Mouse (Mus musculus) C2C12 (cell line): ENCODE measurements at regions not wholly inside any gene's neighbourhood (a gene's known extent, or its start where the extent isn't known, plus 50 kb on each side); places are given as distances from the start of the nearest gene placed in this dataset.

ENCODE experiments used
- H3K27me3 ChIP-seq: one replicate; pipeline ENCODE4 v1.6.1; 2011; ENCODE audit not compliant: control insufficient read depth, insufficient read depth, insufficient read length
- H3K36me3 ChIP-seq: one replicate; pipeline ENCODE4 v1.6.1; 2011; ENCODE audit not compliant: control insufficient read depth, insufficient read depth
- H3K4me3 ChIP-seq: one replicate; pipeline ENCODE4 v1.5.1; 2011; ENCODE audit warnings: mild to moderate bottlenecking, control low read depth; ENCODE audit not compliant: poor library complexity, insufficient read depth, severe bottlenecking
- H3K79me2 ChIP-seq: one replicate; pipeline ENCODE4 v1.6.1; 2011; ENCODE audit not compliant: control insufficient read depth, insufficient read depth
- H3K79me3 ChIP-seq: one replicate; pipeline ENCODE4 v1.6.1; 2011; ENCODE audit warnings: low read depth, control low read depth
- H3ac ChIP-seq: one replicate; pipeline ENCODE3; 2011; ENCODE audit warnings: low read depth; ENCODE audit not compliant: control insufficient read depth, insufficient read length
- CEBPB ChIP-seq: IDR thresholded peaks from one replicate; pipeline ENCODE4 v1.6.1; 2011; ENCODE audit warnings: low read depth, mild to moderate bottlenecking, control low read depth, moderate library complexity
- CTCF ChIP-seq: IDR thresholded peaks from one replicate; pipeline ENCODE4 v1.5.1; 2011; ENCODE audit not compliant: control insufficient read depth, insufficient read depth, insufficient read length
- FOSL1 ChIP-seq: IDR thresholded peaks from one replicate; pipeline ENCODE4 v1.8.0; 2011; ENCODE audit warnings: mild to moderate bottlenecking, low read length; ENCODE audit not compliant: poor library complexity, insufficient read depth, severe bottlenecking
- MAX ChIP-seq: IDR thresholded peaks from one replicate; pipeline ENCODE4 v1.6.1; 2011; ENCODE audit warnings: mild to moderate bottlenecking, control low read depth
- MYOD1 ChIP-seq: IDR thresholded peaks from one replicate; pipeline ENCODE4 v1.6.1; 2011; ENCODE audit warnings: low read depth; ENCODE audit not compliant: control insufficient read depth, insufficient read length
- MYOG ChIP-seq: IDR thresholded peaks from one replicate; pipeline ENCODE4 v1.6.1; 2011; ENCODE audit not compliant: control insufficient read depth, insufficient read length; ENCODE audit errors: extremely low read depth
- USF1 ChIP-seq: IDR thresholded peaks from one replicate; pipeline ENCODE4 v1.6.1; 2011; ENCODE audit warnings: low read depth, mild to moderate bottlenecking, control low read depth, moderate library complexity

GRCm38 (mm10) chr2:78165429-78165828 is 219.3 kb upstream of the Cwc22 start:
- Histone ChIP-seq H3K79me3 (no peaks in the 10 kb centered on the region), H3K27me3 (no peaks in the 10 kb centered on the region), H3K79me2 (no peaks in the 10 kb centered on the region), H3K4me3 (no peak overlapping the region), H3ac (no peak overlapping the region), H3K36me3 (no peaks in the 10 kb centered on the region)
- TF ChIP-seq MYOD1 (no peak), CEBPB (no peak), CTCF (no peak), FOSL1 (no peak), MYOG (no peak), MAX (no peak), USF1 (no peak)

GRCm38 (mm10) chr2:78159877-78160485 is 213.8 kb upstream of the Cwc22 start:
- Histone ChIP-seq H3K27me3 (no peaks in the 10 kb centered on the region), H3K79me3 (no peaks in the 10 kb centered on the region), H3K79me2 (no peaks in the 10 kb centered on the region), H3K36me3 (no peaks in the 10 kb centered on the region), H3K4me3 (no peak overlapping the region), H3ac (no peak overlapping the region)
- TF ChIP-seq MAX (no peak), FOSL1 (no peak), MYOD1 (no peak), CEBPB (no peak), USF1 (no peak), MYOG (no peak), CTCF (no peak)

GRCm38 (mm10) chr2:78110335-78110734 is 164.2 kb upstream of the Cwc22 start:
- Histone ChIP-seq H3ac (no peak overlapping the region), H3K79me3 (no peaks in the 10 kb centered on the region), H3K79me2 (no peaks in the 10 kb centered on the region), H3K4me3 (no peak overlapping the region), H3K27me3 (no peaks in the 10 kb centered on the region), H3K36me3 (no peaks in the 10 kb centered on the region)
- TF ChIP-seq MYOD1 (no peak), CEBPB (no peak), CTCF (no peak), MAX (no peak), USF1 (no peak), FOSL1 (no peak), MYOG (no peak)

GRCm38 (mm10) chr2:78095536-78095935 is 149.4 kb upstream of the Cwc22 start:
- Histone ChIP-seq H3K4me3 (no peak overlapping the region), H3K79me2 (no peaks in the 10 kb centered on the region), H3K36me3 (no peaks in the 10 kb centered on the region), H3K27me3 (no peaks in the 10 kb centered on the region), H3K79me3 (no peaks in the 10 kb centered on the region), H3ac (no peak overlapping the region)
- TF ChIP-seq MAX = no peak
- TF ChIP-seq CEBPB = no peak
- TF ChIP-seq CTCF = no peak
- no peak for TF ChIP-seq USF1
- no peak for TF ChIP-seq MYOD1
- TF ChIP-seq MYOG = no peak
- TF ChIP-seq FOSL1 = no peak

GRCm38 (mm10) chr2:78094921-78095320 is 148.7 kb upstream of the Cwc22 start:
- no peaks in the 10 kb centered on the region for H3K79me2 ChIP-seq
- H3K36me3 ChIP-seq = no peaks in the 10 kb centered on the region
- H3K27me3 ChIP-seq = no peaks in the 10 kb centered on the region
- no peaks in the 10 kb centered on the region for H3K79me3 ChIP-seq
- H3K4me3 ChIP-seq = no peak overlapping the region
- TF ChIP-seq MYOD1 (no peak), FOSL1 (no peak)
- no peak overlapping the region for H3ac ChIP-seq

- H3K79me2 ChIP-seq = no peaks in the 10 kb centered on the region
- H3K36me3 ChIP-seq = no peaks in the 10 kb centered on the region
- no peak overlapping the region for H3K4me3 ChIP-seq
- no peak for TF ChIP-seq CTCF
- no peak for TF ChIP-seq MAX
- TF ChIP-seq MYOG = no peak
- no peak for TF ChIP-seq USF1
- no peak for TF ChIP-seq MYOD1
- no peak for TF ChIP-seq CEBPB
- TF ChIP-seq FOSL1 = no peak
- no peaks in the 10 kb centered on the region for H3K27me3 ChIP-seq
- H3ac ChIP-seq = no peak overlapping the region
- peaks cover 2% of the 10 kb centered on the region for H3K79me3 ChIP-seq
Measured at GRCm38 (mm10) chr2:78064321-78065037, 118.3 kb upstream of the Cwc22 start.
